Mouse (Mus musculus) ES-E14 (cell line): ENCODE measurements around the gene Wdr77.

Experiments used
- MAFK ChIP-seq: IDR thresholded peaks from 2 replicates; pipeline ENCODE4 v1.6.1; 2014; ENCODE audit warnings: mild to moderate bottlenecking, low read depth, low read length, inconsistent platforms; ENCODE audit not compliant: insufficient read depth
- ZC3H11A ChIP-seq: IDR thresholded peaks from 2 replicates; pipeline ENCODE4 v1.6.1; 2012; ENCODE audit warnings: low read depth, mild to moderate bottlenecking, inconsistent platforms, low read length, borderline replicate concordance

DNA sequence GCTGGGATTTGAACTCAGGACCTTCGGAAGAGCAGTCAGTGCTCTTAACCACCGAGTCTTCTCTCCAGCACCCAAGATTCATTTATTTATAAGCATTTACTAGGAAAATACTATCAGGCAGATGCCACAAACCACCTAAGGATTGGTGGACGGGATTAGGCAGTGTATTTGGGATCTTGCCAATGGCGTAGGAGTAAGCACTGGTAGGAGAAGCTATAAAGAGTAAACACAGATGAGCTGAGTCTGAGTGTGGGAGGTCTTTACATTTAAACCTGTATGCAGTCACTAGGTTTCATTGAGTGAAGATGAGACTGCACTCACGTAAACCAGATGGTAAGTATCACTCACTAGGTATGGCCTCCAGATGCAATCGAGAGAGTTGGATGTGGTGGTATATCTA lies 25.2 kb upstream of the Wdr77 start:
- TF ChIP-seq ZC3H11A (no peak), MAFK (no peak)
